Mouse (Mus musculus) lung, adult 2 months (tissue): ENCODE results near the gene Stat5a. TPM values are rescaled to one million over a fixed set of nuclear protein-coding genes. Genes with fewer than 3 reads are reported as not detected.

Experiments
- DNase-seq: peaks from one replicate; pipeline ENCODE4 v3.0.0; 2022
- H3K4me1 ChIP-seq: fragments of 200-500 bp; 2 replicates; pipeline ENCODE4 v1.6.1; 2011; ENCODE audit warnings: low read length; ENCODE audit not compliant: control insufficient read depth, insufficient read depth
- H3K4me3 ChIP-seq: fragments of 200-500 bp; replicated peaks from 2 replicates; pipeline ENCODE3; 2011; ENCODE audit warnings: low read depth, mild to moderate bottlenecking, control low read depth, low read length; ENCODE audit errors: extremely low read depth
- CTCF ChIP-seq: fragments of 200-500 bp; IDR thresholded peaks from 2 replicates; pipeline ENCODE4 v1.5.1; 2011; ENCODE audit warnings: mild to moderate bottlenecking, low read length, control low read depth; ENCODE audit not compliant: insufficient read depth
- POLR2A ChIP-seq: fragments of 200-500 bp; IDR thresholded peaks from 2 replicates; pipeline ENCODE4 v1.6.1; 2011; ENCODE audit warnings: low read depth, mild to moderate bottlenecking, control low read depth, low read length, borderline replicate concordance; ENCODE audit errors: extremely low read depth
- WGBS: fragments of 180-500 bp; shearing (Covaris S2); methylation state at CpG from one replicate; pipeline ENCODE4 v1.1.7; 2018; 5-methylcytosine and 5-hydroxymethylcytosine counted together
- polyA plus RNA-seq: library from polyadenylated mRNA; depleted of rRNA; stranded (reverse); fragments of >200 nt; gene quantifications from 2 replicates; pipeline ENCODE4 v1.2.3, GENCODE M21; 2012; rRNA removed

Gene Stat5a
- polyA plus RNA-seq, 1 experiment, result 19.0 TPM

DNA sequence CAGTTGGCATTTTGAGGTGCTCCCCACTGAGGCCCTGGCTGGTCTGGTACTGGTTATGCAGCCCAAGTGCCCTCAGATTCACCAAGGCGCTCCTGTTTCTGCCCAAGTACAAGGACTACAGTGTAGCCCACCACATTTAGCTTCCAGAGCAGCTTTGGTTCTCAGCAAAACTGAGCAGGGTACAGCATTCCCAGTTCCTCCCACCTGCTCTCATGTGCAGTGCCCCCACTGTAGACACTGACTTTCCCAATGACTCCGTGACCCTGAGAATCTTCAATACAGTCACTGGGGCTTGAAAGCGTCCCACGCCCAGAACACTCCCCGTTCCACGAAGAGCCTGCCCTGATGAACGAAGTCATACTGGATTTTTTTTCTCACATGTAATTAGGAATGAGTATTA, 71.5 kb downstream of the Stat5a start:
- DNase-seq, result no peak
- Histone ChIP-seq H3K4me3 (no peak overlapping the region), H3K4me1 (peaks cover 23% of the 10 kb centered on the region)
- TF ChIP-seq POLR2A (no peak), CTCF (no peak)
- 54% methylated on average over 7 of the region's 7 CpGs for WGBS

DNA sequence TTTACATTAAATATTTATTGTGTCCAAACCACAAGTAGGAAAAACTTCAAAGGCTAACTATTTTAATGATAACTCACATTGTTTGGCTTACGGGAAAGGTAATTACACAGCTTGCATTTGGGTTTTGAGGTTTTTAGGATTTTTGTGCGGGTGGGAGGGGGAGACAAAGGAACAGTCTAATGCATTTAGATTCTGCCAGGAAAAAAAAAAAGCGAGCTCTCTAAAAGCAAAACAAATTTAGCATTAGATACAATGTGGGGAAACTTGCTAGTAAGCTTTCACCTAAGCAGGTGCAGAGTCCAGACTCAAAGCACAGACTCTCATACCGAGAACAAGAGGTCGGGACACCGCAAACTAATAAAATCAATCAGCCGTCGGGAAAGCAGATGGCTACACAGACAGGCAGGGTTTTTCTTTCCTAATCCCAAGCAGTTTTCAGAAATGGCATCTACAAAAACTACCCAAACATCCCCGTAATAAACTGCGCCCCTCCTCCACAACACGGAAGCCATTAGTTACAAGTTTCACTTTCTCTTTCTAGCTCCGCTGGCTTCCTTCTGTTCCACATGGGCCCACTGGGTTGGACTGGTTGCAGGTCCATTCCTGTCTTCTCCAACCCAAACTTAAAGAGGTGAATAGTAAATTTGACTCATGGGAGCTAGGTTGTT, 72.2 kb downstream of the Stat5a start:
- DNase-seq, result peak; percentile 42
- WGBS, result 21% methylated on average over 12 of the region's 12 CpGs
- Histone ChIP-seq H3K4me3 (peak overlapping the region; percentile 64), H3K4me1 (peaks cover 28% of the 10 kb centered on the region)
- TF ChIP-seq CTCF (no peak), POLR2A (no peak)

Other genes starting within 250 kb of the Stat5a start
- gene Nkiras2, start 240.1 kb upstream of the Stat5a start, polyA plus RNA-seq, result 59.4 and 84.5 TPM in 2 replicates
- 29.8 and 56.5 TPM in 2 replicates for gene Dnajc7, start 239.2 kb upstream of the Stat5a start, polyA plus RNA-seq
- gene Zfp385c, start 166.9 kb upstream of the Stat5a start, polyA plus RNA-seq, result 0.36 and 4.9 TPM in 2 replicates
- 8.2 and 9.8 TPM in 2 replicates for gene Dhx58, start 155.1 kb upstream of the Stat5a start, polyA plus RNA-seq
- gene Kat2a, start 146.9 kb upstream of the Stat5a start, polyA plus RNA-seq, result 27.3 and 28.2 TPM in 2 replicates
- gene Hspb9, start 145.5 kb upstream of the Stat5a start, polyA plus RNA-seq, result 0.36 TPM in 1 of 2 replicates, not detected in the other
- gene Rab5c, start 121.1 kb upstream of the Stat5a start, polyA plus RNA-seq, result 235 and 252 TPM in 2 replicates
- gene Kcnh4, start 99.4 kb upstream of the Stat5a start, polyA plus RNA-seq, result 1.1 and 1.8 TPM in 2 replicates
- not detected in 2 replicates for gene Hcrt, start 96.4 kb upstream of the Stat5a start, polyA plus RNA-seq
- gene Ghdc, start 88.4 kb upstream of the Stat5a start, polyA plus RNA-seq, result 14.4 and 18.2 TPM in 2 replicates
- gene Stat5b, start 8.6 kb upstream of the Stat5a start, polyA plus RNA-seq, result 38.8 and 44.7 TPM in 2 replicates
- gene Stat3, start 80.2 kb downstream of the Stat5a start, polyA plus RNA-seq, result 115 and 147 TPM in 2 replicates
- gene Cavin1, start 111.5 kb downstream of the Stat5a start, polyA plus RNA-seq, result 270 and 280 TPM in 2 replicates
- 81.9 and 102 TPM in 2 replicates for gene Atp6v0a1, start 150.1 kb downstream of the Stat5a start, polyA plus RNA-seq
- gene Naglu, start 210.7 kb downstream of the Stat5a start, polyA plus RNA-seq, result 32.2 and 33.5 TPM in 2 replicates
- 0.17 and 0.29 TPM in 2 replicates for gene Hsd17b1, start 219.1 kb downstream of the Stat5a start, polyA plus RNA-seq
- 40.2 and 43.9 TPM in 2 replicates for gene Coasy, start 223.2 kb downstream of the Stat5a start, polyA plus RNA-seq
- 25.5 and 47.0 TPM in 2 replicates for gene Mlx, start 227.9 kb downstream of the Stat5a start, polyA plus RNA-seq
- gene Psmc3ip, start 236.1 kb downstream of the Stat5a start, polyA plus RNA-seq, result 1.5 and 2.1 TPM in 2 replicates